Mouse (Mus musculus) hindbrain, embryonic 12.5 days (tissue): ENCODE measurements around the gene Kcnab1. TPM values are rescaled to one million over a fixed set of nuclear protein-coding genes. Genes with fewer than 3 reads are reported as not detected.
A peak's percentile ranks its signal among the peaks of the same experiment; 100 is the strongest.

Source experiments
- ATAC-seq: fragments of 200-750 bp; cut with Nextera tagmentation; 2 replicates; pipeline ENCODE4 v1.8.0; 2017; ENCODE audit warnings: moderate TSS enrichment; ENCODE audit not compliant: low FRiP score
- H3K27ac ChIP-seq: fragments of 300-500 bp; sonication (generic); 2 replicates; pipeline ENCODE4 v1.5.1; 2016; ENCODE audit warnings: mild to moderate bottlenecking
- H3K27me3 ChIP-seq: fragments of 300-500 bp; sonication (generic); 2 replicates; pipeline ENCODE4 v1.6.1; 2016; ENCODE audit warnings: mild to moderate bottlenecking
- H3K36me3 ChIP-seq: fragments of 300-500 bp; sonication (generic); 2 replicates; pipeline ENCODE4 v1.6.1; 2016; ENCODE audit warnings: mild to moderate bottlenecking
- H3K4me1 ChIP-seq: fragments of 300-500 bp; sonication (generic); 2 replicates; pipeline ENCODE4 v1.6.1; 2016
- H3K4me2 ChIP-seq: fragments of 300-500 bp; sonication (generic); replicated peaks from 2 replicates; pipeline ENCODE4 v1.6.1; 2016; ENCODE audit warnings: mild to moderate bottlenecking
- H3K4me3 ChIP-seq: fragments of 300-500 bp; sonication (generic); 2 replicates; pipeline ENCODE4 v1.5.1; 2016; ENCODE audit warnings: mild to moderate bottlenecking
- H3K9ac ChIP-seq: fragments of 300-500 bp; sonication (generic); 2 replicates; pipeline ENCODE4 v1.6.1; 2016; ENCODE audit warnings: mild to moderate bottlenecking, moderate library complexity
- H3K9me3 ChIP-seq: fragments of 300-500 bp; sonication (generic); replicated peaks from 2 replicates; pipeline ENCODE4 v1.6.1; 2016; ENCODE audit warnings: mild to moderate bottlenecking
- WGBS: fragments of 180-500 bp; shearing (Covaris S2); methylation state at CpG from one replicate; pipeline ENCODE4 v1.1.7; 2016; 5-methylcytosine and 5-hydroxymethylcytosine counted together
- polyA plus RNA-seq: library from polyadenylated mRNA; unstranded; fragments of >200 nt; fragmentation: Nextera tagmentation; extraction: Ambion mirVana; gene quantifications from 2 replicates; pipeline ENCODE4 v1.2.1, GENCODE M21; 2016

Kcnab1 gene
- 6.3 and 6.7 TPM in 2 replicates for polyA plus RNA-seq

- WGBS, result under 1% methylated on average over 30 of the region's 30 CpGs
- no peaks in the 10 kb centered on the region for H3K36me3 ChIP-seq
- 0 out of 2 replicates have a peak within 1 kb of the TSS, but pooled peaks have one; percentile 35 for H3K27ac ChIP-seq
Measured at GRCm38 (mm10) chr3:65108945-65109921, at the start of gene Kcnab1. TSS of gene Kcnab1 (plus strand) at chr3:65109384.

GRCm38 (mm10) chr3:65088295-65088694 lies 20.9 kb upstream of the Kcnab1 start:
- Histone ChIP-seq H3K36me3 (no peaks in the 10 kb centered on the region), H3K4me2 (no peak overlapping the region), H3K4me1 (no peaks in the 10 kb centered on the region), H3K27me3 (no peaks in the 10 kb centered on the region), H3K9ac (no peak overlapping the region), H3K9me3 (no peaks in the 10 kb centered on the region), H3K4me3 (no peak overlapping the region), H3K27ac (no peak overlapping the region)
- ATAC-seq, result no peak
- WGBS, result 78% methylated on average over 2 of the region's 2 CpGs

More at GRCm38 (mm10) chr3:65108945-65109921, at the start of gene Kcnab1:
- H3K9me3 ChIP-seq, result no peaks in the 10 kb centered on the region
- peak within 1 kb of the TSS; percentile 49 for H3K4me3 ChIP-seq
- H3K27me3 ChIP-seq, result 0 out of 2 replicates have a peak, but pooled peaks cover 14% of the 10 kb centered on the region
- H3K9ac ChIP-seq, result peak within 1 kb of the TSS; percentile 59
- H3K4me2 ChIP-seq, result peak within 1 kb of the TSS; percentile 84
- ATAC-seq, result peak; percentile 85
- peaks cover 6% of the 10 kb centered on the region; the same call in 1 of the 2 replicates for H3K4me1 ChIP-seq

- 0 out of 2 replicates have a peak, but pooled peaks cover 5% of the 10 kb centered on the region for H3K27me3 ChIP-seq
- no peaks in the 10 kb centered on the region for H3K9me3 ChIP-seq
- H3K4me1 ChIP-seq, result peaks cover 6% of the 10 kb centered on the region; the same call in 1 of the 2 replicates
- H3K36me3 ChIP-seq, result no peaks in the 10 kb centered on the region
- H3K27ac ChIP-seq, result no peak overlapping the region
- H3K9ac ChIP-seq, result no peak overlapping the region
- no peak overlapping the region for H3K4me3 ChIP-seq
- no peak overlapping the region for H3K4me2 ChIP-seq
- ATAC-seq, result no peak
- 83% methylated on average over 6 of the region's 6 CpGs for WGBS
Measured at GRCm38 (mm10) chr3:65104117-65104516, 5.1 kb upstream of the Kcnab1 start.

GRCm38 (mm10) chr3:65110190-65110589 lies 1.0 kb downstream of the Kcnab1 start:
- 0 out of 2 replicates have a peak overlapping the region, but pooled peaks have one; percentile 49 for H3K4me3 ChIP-seq
- H3K36me3 ChIP-seq, result no peaks in the 10 kb centered on the region
- H3K27ac ChIP-seq, result no peak overlapping the region
- H3K9me3 ChIP-seq, result no peaks in the 10 kb centered on the region
- no peak overlapping the region for H3K9ac ChIP-seq
- WGBS, result 70% methylated on average over 9 of the region's 9 CpGs
- H3K4me1 ChIP-seq, result peaks cover 6% of the 10 kb centered on the region; the same call in 1 of the 2 replicates
- ATAC-seq, result no peak
- H3K27me3 ChIP-seq, result 0 out of 2 replicates have a peak, but pooled peaks cover 14% of the 10 kb centered on the region
- H3K4me2 ChIP-seq, result peak overlapping the region; percentile 84

- Histone ChIP-seq H3K4me2 (no peak overlapping the region), H3K4me3 (no peak overlapping the region), H3K27me3 (0 out of 2 replicates have a peak, but pooled peaks cover 14% of the 10 kb centered on the region), H3K9ac (no peak overlapping the region), H3K9me3 (no peaks in the 10 kb centered on the region), H3K4me1 (peaks cover 6% of the 10 kb centered on the region; the same call in 1 of the 2 replicates), H3K36me3 (no peaks in the 10 kb centered on the region), H3K27ac (no peak overlapping the region)
- WGBS, result 90% methylated on average over 2 of the region's 2 CpGs
- ATAC-seq, result no peak
Measured at GRCm38 (mm10) chr3:65111176-65111575, 2.0 kb downstream of the Kcnab1 start.

GRCm38 (mm10) chr3:65115164-65115563 lies 6.0 kb downstream of the Kcnab1 start:
- H3K27me3 ChIP-seq, result 0 out of 2 replicates have a peak, but pooled peaks cover 8% of the 10 kb centered on the region
- no peaks in the 10 kb centered on the region for H3K9me3 ChIP-seq
- no peak for ATAC-seq
- H3K4me3 ChIP-seq, result no peak overlapping the region
- H3K9ac ChIP-seq, result no peak overlapping the region
- H3K4me2 ChIP-seq, result no peak overlapping the region
- no peaks in the 10 kb centered on the region for H3K36me3 ChIP-seq
- H3K4me1 ChIP-seq, result no peaks in the 10 kb centered on the region
- H3K27ac ChIP-seq, result no peak overlapping the region
- 88% methylated on average over 6 of the region's 6 CpGs for WGBS

GRCm38 (mm10) chr3:65116958-65117357 lies 7.8 kb downstream of the Kcnab1 start:
- H3K27ac ChIP-seq, result no peak overlapping the region
- no peak overlapping the region for H3K4me3 ChIP-seq
- no peaks in the 10 kb centered on the region for H3K36me3 ChIP-seq
- H3K4me1 ChIP-seq, result no peaks in the 10 kb centered on the region
- WGBS, result 85% methylated on average over 3 of the region's 3 CpGs
- H3K4me2 ChIP-seq, result no peak overlapping the region
- ATAC-seq, result no peak
- no peaks in the 10 kb centered on the region for H3K9me3 ChIP-seq
- H3K27me3 ChIP-seq, result no peaks in the 10 kb centered on the region
- no peak overlapping the region for H3K9ac ChIP-seq

GRCm38 (mm10) chr3:65117365-65117764 lies 8.2 kb downstream of the Kcnab1 start:
- Histone ChIP-seq H3K36me3 (no peaks in the 10 kb centered on the region), H3K9ac (no peak overlapping the region), H3K4me1 (no peaks in the 10 kb centered on the region), H3K4me2 (no peak overlapping the region), H3K27ac (no peak overlapping the region), H3K9me3 (no peaks in the 10 kb centered on the region), H3K27me3 (no peaks in the 10 kb centered on the region), H3K4me3 (no peak overlapping the region)
- ATAC-seq, result no peak
- WGBS, result 85% methylated on average over 8 of the region's 8 CpGs

- Histone ChIP-seq H3K27ac (no peak overlapping the region), H3K36me3 (no peaks in the 10 kb centered on the region), H3K4me2 (no peak overlapping the region), H3K9ac (no peak overlapping the region), H3K27me3 (no peaks in the 10 kb centered on the region), H3K9me3 (no peaks in the 10 kb centered on the region), H3K4me3 (no peak overlapping the region), H3K4me1 (no peaks in the 10 kb centered on the region)
- WGBS, result 83% methylated on average over 3 of the region's 3 CpGs
- no peak for ATAC-seq
Measured at GRCm38 (mm10) chr3:65124975-65125374, 15.8 kb downstream of the Kcnab1 start.

- Histone ChIP-seq H3K9me3 (no peaks in the 10 kb centered on the region), H3K27ac (no peak overlapping the region), H3K4me2 (no peak overlapping the region), H3K9ac (no peak overlapping the region), H3K27me3 (no peaks in the 10 kb centered on the region), H3K4me1 (no peaks in the 10 kb centered on the region), H3K36me3 (no peaks in the 10 kb centered on the region), H3K4me3 (no peak overlapping the region)
- ATAC-seq, result no peak
- 95% methylated on average over 1 of the region's 1 CpGs for WGBS
Measured at GRCm38 (mm10) chr3:65129625-65130024, 20.4 kb downstream of the Kcnab1 start.

- Histone ChIP-seq H3K27ac (no peak overlapping the region), H3K9ac (no peak overlapping the region), H3K36me3 (no peaks in the 10 kb centered on the region), H3K9me3 (no peaks in the 10 kb centered on the region), H3K27me3 (no peaks in the 10 kb centered on the region), H3K4me1 (no peaks in the 10 kb centered on the region), H3K4me2 (no peak overlapping the region), H3K4me3 (no peak overlapping the region)
- 74% methylated on average over 5 of the region's 5 CpGs for WGBS
- ATAC-seq, result no peak
Measured at GRCm38 (mm10) chr3:65134931-65135330, 25.7 kb downstream of the Kcnab1 start.

- no peak overlapping the region for H3K4me2 ChIP-seq
- H3K36me3 ChIP-seq, result no peaks in the 10 kb centered on the region
- H3K27ac ChIP-seq, result no peak overlapping the region
- H3K4me1 ChIP-seq, result no peaks in the 10 kb centered on the region
- H3K9me3 ChIP-seq, result no peaks in the 10 kb centered on the region
- H3K4me3 ChIP-seq, result no peak overlapping the region
- no peak for ATAC-seq
- WGBS, result 85% methylated on average over 5 of the region's 5 CpGs
- H3K27me3 ChIP-seq, result no peaks in the 10 kb centered on the region
- H3K9ac ChIP-seq, result no peak overlapping the region
Measured at GRCm38 (mm10) chr3:65136897-65137296, 27.7 kb downstream of the Kcnab1 start.
